Mouse (Mus musculus): ENCODE results near the gene Ubp1.

DNA sequence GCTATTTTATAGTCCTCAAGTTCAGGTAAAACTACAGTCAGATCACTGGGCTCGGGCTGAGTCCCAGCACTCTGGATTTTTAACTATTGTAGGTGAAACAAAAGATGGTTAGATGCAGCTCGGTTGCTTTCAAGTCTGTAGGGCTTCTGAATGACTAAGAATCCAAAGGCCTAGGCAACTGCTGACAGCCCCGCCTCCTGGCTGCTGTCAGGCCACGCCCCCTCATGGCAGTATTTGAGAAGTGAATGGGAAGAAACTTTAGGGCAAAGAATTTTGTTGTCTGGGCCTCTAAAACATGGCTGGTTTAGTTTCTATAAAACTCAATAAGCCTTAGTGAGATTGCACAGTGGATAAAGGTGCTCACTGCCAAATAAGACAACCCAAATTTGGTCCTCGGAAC is 78.8 kb downstream of the Ubp1 start:
- TF ChIP-seq CTCF (IDR thresholded peaks at IDR 0.05; ENCODE audit: control insufficient read depth, insufficient read depth, insufficient replicate concordance, low read depth, low read length), result no peak
- no peak for TF ChIP-seq POLR2A (IDR thresholded peaks at IDR 0.05; ENCODE audit: control insufficient read depth, low read depth, low read length)

All from testis, adult 2 months (tissue).